Mouse (Mus musculus) stomach, embryonic 16.5 days (tissue): ENCODE data around the gene Fbxo21. TPM values are rescaled to one million over a fixed set of nuclear protein-coding genes. Genes with fewer than 3 reads are reported as not detected.

Experiments
- ATAC-seq: fragments of 200-750 bp; cut with Nextera tagmentation; 2 replicates; pipeline ENCODE4 v1.8.0; 2017; ENCODE audit warnings: moderate number of reproducible peaks, moderate TSS enrichment; ENCODE audit not compliant: insufficient read depth, low FRiP score
- H3K27ac ChIP-seq: fragments of 300-500 bp; sonication (generic); 2 replicates; pipeline ENCODE4 v1.5.1; 2014; ENCODE audit warnings: low read length
- H3K27me3 ChIP-seq: fragments of 300-500 bp; sonication (generic); 2 replicates; pipeline ENCODE4 v1.6.1; 2014; ENCODE audit warnings: low read length, control low read depth, mixed read lengths; ENCODE audit not compliant: control insufficient read depth, insufficient read depth
- H3K36me3 ChIP-seq: fragments of 300-500 bp; sonication (generic); 2 replicates; pipeline ENCODE4 v1.6.1; 2014; ENCODE audit warnings: low read length; ENCODE audit not compliant: control insufficient read depth, insufficient read depth
- H3K4me1 ChIP-seq: fragments of 300-500 bp; sonication (generic); 2 replicates; pipeline ENCODE4 v1.6.1; 2014; ENCODE audit warnings: low read length, control low read depth, mixed read lengths; ENCODE audit not compliant: control insufficient read depth, insufficient read depth
- H3K4me2 ChIP-seq: fragments of 300-500 bp; sonication (generic); 2 replicates; pipeline ENCODE4 v1.6.1; 2014; ENCODE audit warnings: low read depth, low read length, mixed read lengths
- H3K4me3 ChIP-seq: fragments of 300-500 bp; sonication (generic); replicated peaks from 2 replicates; pipeline ENCODE4 v1.5.1; 2014; ENCODE audit warnings: mild to moderate bottlenecking, low read length
- H3K9ac ChIP-seq: fragments of 300-500 bp; sonication (generic); 2 replicates; pipeline ENCODE4 v1.6.1; 2014; ENCODE audit warnings: low read length
- H3K9me3 ChIP-seq: fragments of 300-500 bp; sonication (generic); replicated peaks from 2 replicates; pipeline ENCODE4 v1.6.1; 2016; ENCODE audit warnings: low read length, control low read depth; ENCODE audit not compliant: control insufficient read depth
- whole genome bisulfite sequencing: fragments of 180-500 bp; shearing (Covaris S2); extraction: QIAGEN DNeasy Blood & Tissue Kit; methylation state at CpG from one replicate; pipeline ENCODE4 v1.1.7; 2014; 5-methylcytosine and 5-hydroxymethylcytosine counted together
- polyA plus RNA-seq: library from polyadenylated mRNA; unstranded; fragments of >200 nt; fragmentation: Nextera tagmentation; extraction: Ambion mirVana; gene quantifications from 2 replicates; pipeline ENCODE4 v1.2.1, GENCODE M21; 2015

Gene Fbxo21
- polyA plus RNA-seq, 1 experiment from 2014 or later = 56.7 TPM

- 77% methylated on average over 4 of the region's 4 CpGs for WGBS
- no peak overlapping the region for H3K27ac ChIP-seq
- H3K9ac ChIP-seq = no peak overlapping the region
- no peaks in the 10 kb centered on the region for H3K4me1 ChIP-seq
- H3K4me2 ChIP-seq = no peak overlapping the region
- ATAC-seq = no peak
- no peak overlapping the region for H3K4me3 ChIP-seq
- no peaks in the 10 kb centered on the region for H3K36me3 ChIP-seq
- H3K27me3 ChIP-seq = no peaks in the 10 kb centered on the region
- no peaks in the 10 kb centered on the region for H3K9me3 ChIP-seq
These were observed 74.2 kb downstream of the Fbxo21 start for GRCm38 (mm10) chr5:118050743-118051142.

GRCm38 (mm10) chr5:118051981-118052662, 75.6 kb downstream of the Fbxo21 start:
- Histone ChIP-seq H3K9ac (no peak overlapping the region), H3K27ac (peak overlapping the region; percentile 69; the same call in 1 of the 2 replicates), H3K4me2 (no peak overlapping the region), H3K4me1 (no peaks in the 10 kb centered on the region), H3K4me3 (no peak overlapping the region), H3K36me3 (no peaks in the 10 kb centered on the region), H3K27me3 (no peaks in the 10 kb centered on the region), H3K9me3 (no peaks in the 10 kb centered on the region)
- 62% methylated on average over 8 of the region's 8 CpGs for WGBS
- peak; percentile 87 for ATAC-seq

- H3K4me1 ChIP-seq = no peaks in the 10 kb centered on the region
- 92% methylated on average over 2 of the region's 2 CpGs for WGBS
- no peak overlapping the region for H3K27ac ChIP-seq
- no peak overlapping the region for H3K4me3 ChIP-seq
- no peak overlapping the region for H3K9ac ChIP-seq
- H3K4me2 ChIP-seq = no peak overlapping the region
- no peaks in the 10 kb centered on the region for H3K9me3 ChIP-seq
- ATAC-seq = no peak
- H3K27me3 ChIP-seq = no peaks in the 10 kb centered on the region
- H3K36me3 ChIP-seq = no peaks in the 10 kb centered on the region
These were observed 76.7 kb downstream of the Fbxo21 start for GRCm38 (mm10) chr5:118053205-118053604.

- WGBS = 53% methylated on average over 8 of the region's 8 CpGs
- ATAC-seq = no peak
- no peaks in the 10 kb centered on the region for H3K27me3 ChIP-seq
- no peaks in the 10 kb centered on the region for H3K9me3 ChIP-seq
- H3K4me3 ChIP-seq = no peak overlapping the region
- no peak overlapping the region for H3K9ac ChIP-seq
- H3K4me2 ChIP-seq = no peak overlapping the region
- H3K4me1 ChIP-seq = no peaks in the 10 kb centered on the region
- H3K27ac ChIP-seq = no peak overlapping the region
- no peaks in the 10 kb centered on the region for H3K36me3 ChIP-seq
These were observed 81.1 kb downstream of the Fbxo21 start for GRCm38 (mm10) chr5:118057508-118058111.

GRCm38 (mm10) chr5:118058858-118059257, 82.3 kb downstream of the Fbxo21 start:
- H3K4me3 ChIP-seq = no peak overlapping the region
- no peak overlapping the region for H3K4me2 ChIP-seq
- no peak for ATAC-seq
- H3K27ac ChIP-seq = no peak overlapping the region
- H3K9ac ChIP-seq = no peak overlapping the region
- no peaks in the 10 kb centered on the region for H3K36me3 ChIP-seq
- H3K9me3 ChIP-seq = no peaks in the 10 kb centered on the region
- peaks cover 5% of the 10 kb centered on the region; the same call in 1 of the 2 replicates for H3K4me1 ChIP-seq
- no peaks in the 10 kb centered on the region for H3K27me3 ChIP-seq
- 82% methylated on average over 10 of the region's 10 CpGs for WGBS

GRCm38 (mm10) chr5:118059646-118060045, 83.1 kb downstream of the Fbxo21 start:
- Histone ChIP-seq H3K4me1 (peaks cover 5% of the 10 kb centered on the region; the same call in 1 of the 2 replicates), H3K27me3 (no peaks in the 10 kb centered on the region), H3K9ac (no peak overlapping the region), H3K36me3 (no peaks in the 10 kb centered on the region), H3K4me3 (no peak overlapping the region), H3K9me3 (no peaks in the 10 kb centered on the region), H3K27ac (no peak overlapping the region), H3K4me2 (no peak overlapping the region)
- no peak for ATAC-seq
- WGBS = 85% methylated on average over 9 of the region's 9 CpGs

Other genes starting within 250 kb of the Fbxo21 start
- 1.8 and 2.1 TPM in 2 replicates for gene Nos1, start 195.7 kb upstream of the Fbxo21 start, polyA plus RNA-seq
- gene Tesc, start 51.0 kb downstream of the Fbxo21 start, polyA plus RNA-seq = 26.1 and 27.4 TPM in 2 replicates
- gene Fbxw8, start 178.7 kb downstream of the Fbxo21 start, polyA plus RNA-seq = 16.5 and 18.3 TPM in 2 replicates
- gene Hrk, start 187.9 kb downstream of the Fbxo21 start, polyA plus RNA-seq = 0.44 and 0.52 TPM in 2 replicates